Mouse (Mus musculus) hindbrain, embryonic 12.5 days (tissue): Measurements from ENCODE around the gene Hnrnpa1. TPM values are rescaled to one million over a fixed set of nuclear protein-coding genes. Genes with fewer than 3 reads are reported as not detected.
"Not testable (repeated sequence)": the region's sequence is repeated elsewhere in the genome, so short reads cannot be mapped to it uniquely, and the experiment has no call there.

Experiments
- ATAC-seq: fragments of 200-750 bp; cut with Nextera tagmentation; 2 replicates; pipeline ENCODE4 v1.8.0; 2017; ENCODE audit warnings: moderate TSS enrichment; ENCODE audit not compliant: low FRiP score
- H3K27ac ChIP-seq: fragments of 300-500 bp; sonication (generic); 2 replicates; pipeline ENCODE4 v1.5.1; 2016; ENCODE audit warnings: mild to moderate bottlenecking
- H3K27me3 ChIP-seq: fragments of 300-500 bp; sonication (generic); 2 replicates; pipeline ENCODE4 v1.6.1; 2016; ENCODE audit warnings: mild to moderate bottlenecking
- H3K36me3 ChIP-seq: fragments of 300-500 bp; sonication (generic); 2 replicates; pipeline ENCODE4 v1.6.1; 2016; ENCODE audit warnings: mild to moderate bottlenecking
- H3K4me1 ChIP-seq: fragments of 300-500 bp; sonication (generic); 2 replicates; pipeline ENCODE4 v1.6.1; 2016
- H3K4me2 ChIP-seq: fragments of 300-500 bp; sonication (generic); replicated peaks from 2 replicates; pipeline ENCODE4 v1.6.1; 2016; ENCODE audit warnings: mild to moderate bottlenecking
- H3K4me3 ChIP-seq: fragments of 300-500 bp; sonication (generic); 2 replicates; pipeline ENCODE4 v1.5.1; 2016; ENCODE audit warnings: mild to moderate bottlenecking
- H3K9ac ChIP-seq: fragments of 300-500 bp; sonication (generic); 2 replicates; pipeline ENCODE4 v1.6.1; 2016; ENCODE audit warnings: mild to moderate bottlenecking, moderate library complexity
- H3K9me3 ChIP-seq: fragments of 300-500 bp; sonication (generic); replicated peaks from 2 replicates; pipeline ENCODE4 v1.6.1; 2016; ENCODE audit warnings: mild to moderate bottlenecking
- WGBS: fragments of 180-500 bp; shearing (Covaris S2); methylation state at CpG from one replicate; pipeline ENCODE4 v1.1.7; 2016; 5-methylcytosine and 5-hydroxymethylcytosine counted together
- polyA plus RNA-seq: library from polyadenylated mRNA; unstranded; fragments of >200 nt; fragmentation: Nextera tagmentation; extraction: Ambion mirVana; gene quantifications from 2 replicates; pipeline ENCODE4 v1.2.1, GENCODE M21; 2016

The Hnrnpa1 gene
- polyA plus RNA-seq, 1 experiment from 2014 or later: 1,137 TPM

GRCm38 (mm10) chr15:103221386-103221785 lies 18.8 kb upstream of the Hnrnpa1 start:
- no peaks in the 10 kb centered on the region for H3K27me3 ChIP-seq
- H3K4me1 ChIP-seq: peaks cover 11% of the 10 kb centered on the region; the same call in 1 of the 2 replicates
- no peak for ATAC-seq
- WGBS: 100% methylated on average over 1 of the region's 1 CpGs
- H3K36me3 ChIP-seq: no peaks in the 10 kb centered on the region
- H3K4me3 ChIP-seq: no peak overlapping the region
- peak overlapping the region; percentile 36; the same call in 1 of the 2 replicates for H3K27ac ChIP-seq
- H3K4me2 ChIP-seq: no peak overlapping the region
- H3K9me3 ChIP-seq: no peaks in the 10 kb centered on the region
- no peak overlapping the region for H3K9ac ChIP-seq

GRCm38 (mm10) chr15:103224161-103224560 lies 16.1 kb upstream of the Hnrnpa1 start:
- Histone ChIP-seq H3K4me2 (no peak overlapping the region), H3K27ac (no peak overlapping the region), H3K4me1 (peaks cover 9% of the 10 kb centered on the region), H3K27me3 (no peaks in the 10 kb centered on the region), H3K9me3 (no peaks in the 10 kb centered on the region), H3K36me3 (no peaks in the 10 kb centered on the region), H3K9ac (no peak overlapping the region), H3K4me3 (no peak overlapping the region)
- whole genome bisulfite sequencing: 77% methylated on average over 2 of the region's 2 CpGs
- no peak for ATAC-seq

- H3K9me3 ChIP-seq: no peaks in the 10 kb centered on the region
- no peak overlapping the region for H3K4me2 ChIP-seq
- no peak for ATAC-seq
- H3K27ac ChIP-seq: no peak overlapping the region
- no peaks in the 10 kb centered on the region; the same call in 1 of the 2 replicates for H3K4me1 ChIP-seq
- H3K9ac ChIP-seq: no peak overlapping the region
- no peaks in the 10 kb centered on the region for H3K36me3 ChIP-seq
- H3K4me3 ChIP-seq: no peak overlapping the region
- H3K27me3 ChIP-seq: no peaks in the 10 kb centered on the region
- WGBS: 89% methylated on average over 3 of the region's 3 CpGs
Measured at GRCm38 (mm10) chr15:103227022-103227421, 13.2 kb upstream of the Hnrnpa1 start.

- H3K4me1 ChIP-seq: no peaks in the 10 kb centered on the region; the same call in 1 of the 2 replicates
- H3K4me3 ChIP-seq: no peak overlapping the region
- no peak for ATAC-seq
- no peak overlapping the region for H3K27ac ChIP-seq
- H3K9me3 ChIP-seq: no peaks in the 10 kb centered on the region
- 79% methylated on average over 2 of the region's 2 CpGs for WGBS
- no peak overlapping the region for H3K9ac ChIP-seq
- no peaks in the 10 kb centered on the region for H3K27me3 ChIP-seq
- H3K4me2 ChIP-seq: no peak overlapping the region
- H3K36me3 ChIP-seq: no peaks in the 10 kb centered on the region
Measured at GRCm38 (mm10) chr15:103227572-103227971, 12.7 kb upstream of the Hnrnpa1 start.

GRCm38 (mm10) chr15:103228904-103229303 lies 11.3 kb upstream of the Hnrnpa1 start:
- no peak for ATAC-seq
- WGBS: 79% methylated on average over 2 of the region's 2 CpGs
- Histone ChIP-seq H3K4me2 (no peak overlapping the region), H3K9me3 (no peaks in the 10 kb centered on the region), H3K9ac (no peak overlapping the region), H3K27ac (no peak overlapping the region), H3K36me3 (no peaks in the 10 kb centered on the region), H3K4me1 (no peaks in the 10 kb centered on the region; the same call in 1 of the 2 replicates), H3K4me3 (no peak overlapping the region), H3K27me3 (no peaks in the 10 kb centered on the region)

GRCm38 (mm10) chr15:103233119-103233518 lies 7.1 kb upstream of the Hnrnpa1 start:
- no peak overlapping the region for H3K4me3 ChIP-seq
- H3K27ac ChIP-seq: no peak overlapping the region
- peaks cover 2% of the 10 kb centered on the region; the same call in 1 of the 2 replicates for H3K4me1 ChIP-seq
- H3K36me3 ChIP-seq: peaks cover 4% of the 10 kb centered on the region; the same call in 1 of the 2 replicates
- 92% methylated on average over 2 of the region's 2 CpGs for whole genome bisulfite sequencing
- H3K9ac ChIP-seq: no peak overlapping the region
- no peak for ATAC-seq
- no peak overlapping the region for H3K4me2 ChIP-seq
- H3K9me3 ChIP-seq: no peaks in the 10 kb centered on the region
- no peaks in the 10 kb centered on the region for H3K27me3 ChIP-seq

- ATAC-seq: no peak
- H3K27ac ChIP-seq: no peak overlapping the region
- 94% methylated on average over 7 of the region's 7 CpGs for WGBS
- H3K9ac ChIP-seq: no peak overlapping the region
- H3K4me3 ChIP-seq: no peak overlapping the region
- peaks cover 16% of the 10 kb centered on the region for H3K36me3 ChIP-seq
- no peak overlapping the region for H3K4me2 ChIP-seq
- peaks cover 18% of the 10 kb centered on the region for H3K4me1 ChIP-seq
- no peaks in the 10 kb centered on the region for H3K27me3 ChIP-seq
- no peaks in the 10 kb centered on the region for H3K9me3 ChIP-seq
Measured at GRCm38 (mm10) chr15:103237295-103237694, 2.9 kb upstream of the Hnrnpa1 start.

- peak overlapping the region; percentile 66 for H3K4me3 ChIP-seq
- ATAC-seq: peak; percentile 91
- peak overlapping the region; percentile 89 for H3K27ac ChIP-seq
- no peaks in the 10 kb centered on the region for H3K27me3 ChIP-seq
- 0% methylated on average over 26 of the region's 26 CpGs for WGBS
- H3K9me3 ChIP-seq: no peaks in the 10 kb centered on the region
- peak overlapping the region; percentile 62 for H3K4me2 ChIP-seq
- peaks cover 34% of the 10 kb centered on the region for H3K36me3 ChIP-seq
- peaks cover 35% of the 10 kb centered on the region for H3K4me1 ChIP-seq
- H3K9ac ChIP-seq: peak overlapping the region; percentile 78
Measured at GRCm38 (mm10) chr15:103239130-103239684, 1.0 kb upstream of the Hnrnpa1 start.

- under 1% methylated on average over 39 of the region's 39 CpGs for WGBS
- Histone ChIP-seq H3K36me3 (peaks cover 33% of the 10 kb centered on the region), H3K4me2 (peak within 1 kb of the TSS; percentile 86), H3K9me3 (no peaks in the 10 kb centered on the region), H3K27ac (peak within 1 kb of the TSS; percentile 89), H3K4me1 (peaks cover 35% of the 10 kb centered on the region), H3K4me3 (peak within 1 kb of the TSS; percentile 66), H3K9ac (peak within 1 kb of the TSS; percentile 78), H3K27me3 (no peaks in the 10 kb centered on the region)
- peak; percentile 96 for ATAC-seq
Measured at GRCm38 (mm10) chr15:103239685-103240159, 510 bp upstream of the Hnrnpa1 start, which contains the start of gene Cbx5. Cbx5 (minus strand) TSS chr15:103239816.

GRCm38 (mm10) chr15:103241071-103242018 lies 1.1 kb downstream of the Hnrnpa1 start:
- H3K9me3 ChIP-seq, H3K27me3 ChIP-seq, ATAC-seq: not testable (repeated sequence)
- H3K27ac ChIP-seq: peak overlapping the region; percentile 89
- H3K9ac ChIP-seq: peak overlapping the region; percentile 78
- peaks cover 43% of the 10 kb centered on the region for H3K36me3 ChIP-seq
- peak overlapping the region; percentile 86 for H3K4me2 ChIP-seq
- 17% methylated on average over 12 of the region's 12 CpGs for WGBS
- H3K4me3 ChIP-seq: peak overlapping the region; percentile 66
- peaks cover 40% of the 10 kb centered on the region for H3K4me1 ChIP-seq

GRCm38 (mm10) chr15:103242885-103243284 lies 2.7 kb downstream of the Hnrnpa1 start:
- H3K9me3 ChIP-seq: no peaks in the 10 kb centered on the region
- H3K4me2 ChIP-seq: peak overlapping the region; percentile 86
- peaks cover 58% of the 10 kb centered on the region for H3K36me3 ChIP-seq
- peak overlapping the region; percentile 78 for H3K9ac ChIP-seq
- H3K27ac ChIP-seq: no peak overlapping the region
- peaks cover 40% of the 10 kb centered on the region for H3K4me1 ChIP-seq
- ATAC-seq: no peak
- H3K27me3 ChIP-seq: no peaks in the 10 kb centered on the region
- WGBS: 73% methylated on average over 8 of the region's 8 CpGs
- peak overlapping the region; percentile 66 for H3K4me3 ChIP-seq

GRCm38 (mm10) chr15:103245616-103246015 lies 5.4 kb downstream of the Hnrnpa1 start:
- no peak overlapping the region for H3K4me3 ChIP-seq
- H3K4me1 ChIP-seq: peaks cover 30% of the 10 kb centered on the region
- no peak overlapping the region for H3K27ac ChIP-seq
- ATAC-seq: no peak
- H3K36me3 ChIP-seq: peaks cover 74% of the 10 kb centered on the region
- no peaks in the 10 kb centered on the region for H3K27me3 ChIP-seq
- no peak overlapping the region for H3K4me2 ChIP-seq
- 87% methylated on average over 6 of the region's 6 CpGs for WGBS
- no peak overlapping the region for H3K9ac ChIP-seq
- H3K9me3 ChIP-seq: no peaks in the 10 kb centered on the region
